Mouse (Mus musculus) adrenal gland, adult 18-20 months (tissue): Measurements from ENCODE around the gene Hoxc5. TPM values are rescaled to one million over a fixed set of nuclear protein-coding genes. Genes with fewer than 3 reads are reported as not detected.
A peak's percentile ranks its signal among the peaks of the same experiment; 100 is the strongest.

Source experiments
- DNase-seq, 2 experiments: peaks; one replicate each; pipeline ENCODE4 v3.0.0; 2021 to 2022; ENCODE audit warnings: low spot score in 2 of 2
- total RNA-seq, 2 experiments: library from RNA; stranded (reverse); gene quantifications; 1 replicate in 1 of 2; 2 replicates in 1 of 2; pipeline ENCODE4 v1.2.3; 2021

Gene Hoxc5
- total RNA-seq, 2 experiments from 2014 or later, result 7.0 to 7.5 TPM

DNA sequence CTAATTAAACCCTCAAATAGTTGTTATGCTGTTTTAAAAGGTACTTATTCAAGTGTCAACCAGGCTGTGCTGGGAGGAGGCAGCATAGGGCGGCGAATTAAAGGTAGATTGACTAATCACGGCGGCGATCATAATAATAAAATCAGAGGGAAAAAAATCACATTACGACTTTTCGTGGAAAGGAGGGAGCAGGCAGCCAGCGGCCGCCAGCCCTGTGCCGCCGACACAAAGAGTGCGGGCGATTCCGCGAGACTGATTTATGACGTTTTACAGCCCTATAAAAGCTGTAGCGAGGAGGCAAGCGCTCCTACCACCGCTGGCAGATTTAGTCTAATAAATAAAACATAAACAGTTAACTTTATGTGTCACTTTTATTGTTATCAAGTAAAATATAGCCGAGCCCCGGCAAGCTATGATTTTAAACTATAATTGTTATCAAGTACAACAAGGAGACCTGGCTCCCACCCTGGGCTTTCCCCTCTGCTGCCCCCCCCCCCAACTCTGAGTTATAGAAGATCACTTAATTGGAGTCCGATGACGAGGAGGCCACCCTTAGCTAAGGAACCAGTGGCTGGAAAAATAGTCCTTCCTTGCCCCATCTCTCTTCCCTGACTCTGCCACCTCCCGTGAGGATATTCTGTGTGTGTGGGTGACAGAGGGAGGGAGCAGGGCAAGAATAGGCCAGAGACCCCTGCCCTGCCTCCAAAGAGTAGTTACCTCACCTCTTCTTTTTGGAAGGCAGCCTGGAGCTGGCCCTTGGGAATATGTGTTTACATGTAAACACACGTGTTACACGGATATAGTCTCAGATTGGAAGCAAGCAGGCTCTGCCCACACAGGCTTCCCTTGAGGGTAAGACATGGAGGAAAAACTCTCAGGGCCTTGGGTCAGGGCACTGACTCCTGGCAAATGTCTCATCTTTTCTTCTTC, 65.7 kb downstream of the Hoxc5 start:
- DNase-seq, result peak in 1 of 2 experiments; percentile 15

DNA sequence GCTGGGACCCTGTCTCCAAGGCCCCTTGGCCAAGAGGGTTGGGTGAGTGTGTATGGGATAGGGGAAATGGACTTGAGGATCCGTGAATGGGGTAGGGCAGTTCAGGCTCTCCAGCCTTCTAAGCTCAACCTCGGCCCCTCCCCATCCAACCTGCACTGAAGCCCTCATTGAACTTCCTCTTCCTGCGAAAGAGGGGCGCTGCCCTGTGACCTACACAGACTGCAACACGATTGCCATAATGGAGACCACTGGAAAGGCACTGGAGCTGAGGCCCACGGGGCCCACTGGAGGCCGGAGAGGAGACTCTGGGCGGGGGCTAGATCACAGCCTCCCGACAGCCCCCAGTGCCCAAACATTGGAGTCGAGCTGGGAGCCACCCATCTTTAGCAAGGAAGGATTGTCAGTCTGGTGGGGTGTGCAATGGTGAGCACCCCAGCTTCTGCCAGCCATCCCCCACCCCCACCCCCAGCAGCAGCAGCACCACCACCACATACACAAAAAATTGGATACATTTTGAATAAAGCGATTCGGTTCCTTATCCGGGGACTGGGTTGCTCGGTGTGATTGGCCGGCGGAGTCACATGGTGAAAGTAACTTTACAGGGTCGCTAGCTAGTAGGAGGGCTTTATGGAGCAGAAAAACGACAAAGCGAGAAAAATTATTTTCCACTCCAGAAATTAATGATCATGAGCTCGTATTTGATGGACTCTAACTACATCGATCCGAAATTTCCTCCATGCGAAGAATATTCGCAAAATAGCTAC, 67.0 kb downstream of the Hoxc5 start:
- DNase-seq, result peak; percentile 19 to 43

DNA sequence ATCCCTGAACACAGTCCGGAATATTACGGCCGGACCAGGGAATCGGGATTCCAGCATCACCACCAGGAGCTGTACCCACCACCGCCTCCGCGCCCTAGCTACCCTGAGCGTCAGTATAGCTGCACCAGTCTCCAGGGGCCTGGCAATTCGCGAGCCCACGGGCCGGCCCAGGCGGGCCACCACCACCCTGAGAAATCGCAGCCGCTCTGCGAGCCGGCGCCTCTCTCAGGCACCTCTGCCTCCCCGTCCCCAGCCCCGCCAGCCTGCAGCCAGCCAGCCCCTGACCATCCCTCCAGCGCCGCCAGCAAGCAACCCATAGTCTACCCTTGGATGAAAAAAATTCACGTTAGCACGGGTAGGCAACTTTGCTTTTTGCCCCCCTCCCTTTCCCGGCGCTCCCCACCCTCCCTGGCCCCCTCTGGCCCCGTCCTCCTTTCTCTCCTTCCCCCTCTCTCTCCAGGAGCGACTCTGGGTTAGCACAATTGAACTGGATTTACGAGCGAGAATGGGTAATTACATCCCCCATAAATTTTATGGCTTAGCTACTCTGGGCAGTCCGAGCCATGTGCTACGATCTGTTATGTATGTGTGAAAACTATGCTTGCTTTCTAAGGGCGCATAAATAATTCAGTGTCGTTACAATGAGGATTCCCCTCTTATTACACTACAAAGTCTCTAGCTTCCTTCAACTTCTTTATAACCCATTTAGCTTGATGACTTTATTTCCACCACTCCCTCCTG, 67.7 kb downstream of the Hoxc5 start:
- DNase-seq, result peak in 1 of 2 experiments; percentile 23

DNA sequence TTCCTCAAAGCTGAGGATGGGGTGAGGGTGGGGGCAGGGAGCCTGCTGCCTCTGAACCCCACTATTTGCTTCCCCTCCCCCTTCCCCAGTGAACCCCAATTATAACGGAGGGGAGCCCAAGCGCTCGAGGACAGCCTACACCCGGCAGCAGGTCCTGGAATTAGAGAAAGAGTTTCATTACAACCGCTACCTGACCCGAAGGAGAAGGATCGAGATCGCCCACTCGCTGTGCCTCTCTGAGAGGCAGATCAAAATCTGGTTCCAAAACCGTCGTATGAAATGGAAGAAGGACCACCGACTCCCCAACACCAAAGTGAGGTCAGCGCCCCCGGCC, 68.3 kb downstream of the Hoxc5 start:
- no peak for DNase-seq

GRCm38 (mm10) chr15:103037579-103037978, 70.3 kb downstream of the Hoxc5 start:
- no peak for DNase-seq

GRCm38 (mm10) chr15:103038701-103039480, 71.6 kb downstream of the Hoxc5 start:
- DNase-seq, result no peak

DNA sequence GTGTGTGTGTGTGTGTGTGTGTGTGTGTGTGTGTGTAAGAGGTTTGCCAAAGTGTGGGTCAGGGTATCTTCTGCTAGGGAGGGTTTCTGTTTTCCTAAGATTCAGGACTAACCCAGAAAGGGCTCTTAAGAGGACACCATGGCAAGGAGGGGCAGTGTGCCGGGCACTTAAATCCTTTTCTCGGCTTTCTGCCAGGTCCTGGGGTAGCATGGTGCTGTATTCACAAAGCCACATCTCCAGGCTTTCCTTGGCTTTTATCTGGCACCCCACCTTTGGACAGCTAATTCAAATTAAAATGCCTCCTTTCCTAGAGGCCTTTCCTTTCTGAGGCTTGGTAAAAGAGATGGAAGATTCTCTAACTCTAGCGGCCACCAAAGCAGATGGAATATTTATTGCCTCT, 72.4 kb downstream of the Hoxc5 start:
- no peak for DNase-seq

- no peak for DNase-seq
These were observed 73.4 kb downstream of the Hoxc5 start for GRCm38 (mm10) chr15:103040601-103041000.

- no peak for DNase-seq
These were observed 74.4 kb downstream of the Hoxc5 start for GRCm38 (mm10) chr15:103041613-103042012.

GRCm38 (mm10) chr15:103042209-103042608, 75.0 kb downstream of the Hoxc5 start:
- no peak for DNase-seq

GRCm38 (mm10) chr15:103051670-103052069, 84.4 kb downstream of the Hoxc5 start:
- no peak for DNase-seq

- DNase-seq, result no peak
These were observed 86.0 kb downstream of the Hoxc5 start for GRCm38 (mm10) chr15:103053210-103053609.

- DNase-seq, result no peak
These were observed 89.2 kb downstream of the Hoxc5 start for GRCm38 (mm10) chr15:103056396-103056795.

DNA sequence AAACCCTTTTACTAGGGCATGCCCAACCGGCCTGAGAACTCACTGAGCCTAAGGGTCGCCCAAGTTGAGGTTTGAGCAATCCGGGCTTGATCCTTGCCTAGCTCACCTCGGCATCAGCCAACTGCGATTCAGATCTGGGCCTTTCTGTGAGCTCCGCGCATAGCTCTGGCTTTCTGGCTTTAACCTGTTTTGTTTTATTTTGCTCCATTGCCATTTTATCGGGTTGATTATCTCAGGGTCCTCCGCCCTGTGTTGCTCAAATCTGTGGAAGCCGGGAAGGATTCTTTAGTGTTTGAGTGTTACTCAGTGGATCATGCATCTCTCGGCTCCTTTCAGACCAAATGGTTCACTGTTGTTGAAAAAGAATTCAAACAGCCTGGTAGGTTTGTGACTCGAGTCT, 91.5 kb downstream of the Hoxc5 start:
- DNase-seq, result peak in 1 of 2 experiments; percentile 9

DNA sequence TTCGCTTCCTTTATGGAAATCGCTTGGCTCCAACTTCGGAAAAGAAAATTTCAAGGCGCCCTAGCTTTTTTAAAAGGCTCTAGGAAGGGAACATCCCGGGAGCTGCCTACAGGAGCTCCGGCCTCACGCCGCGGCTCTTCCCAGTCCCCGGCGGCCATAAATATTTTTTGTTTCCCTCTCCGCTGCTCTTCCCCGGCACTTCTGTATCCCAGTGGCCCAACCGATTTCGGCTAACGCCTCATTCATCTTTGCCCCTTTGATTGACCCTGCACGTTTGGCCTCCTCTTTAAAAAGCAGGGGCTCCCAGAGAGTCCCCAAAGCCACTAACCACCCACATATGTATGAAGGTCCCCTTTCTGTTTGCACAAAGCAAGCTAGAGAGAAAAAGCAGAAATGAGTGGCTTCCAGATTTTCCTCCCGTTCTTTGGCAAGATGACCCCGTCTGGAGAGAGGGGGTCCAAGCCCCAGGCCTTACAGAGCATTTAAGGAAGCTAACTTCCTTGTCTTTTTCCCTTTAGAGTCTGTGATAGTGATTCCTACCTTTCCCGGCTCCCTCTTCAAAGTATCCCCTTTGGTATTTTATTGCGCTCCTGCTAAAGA, 92.2 kb downstream of the Hoxc5 start:
- peak in 1 of 2 experiments; percentile 12 for DNase-seq

GRCm38 (mm10) chr15:103060021-103060340, 92.7 kb downstream of the Hoxc5 start:
- no peak for DNase-seq

- DNase-seq, result peak in 1 of 2 experiments; percentile 25
These were observed 93.3 kb downstream of the Hoxc5 start for GRCm38 (mm10) chr15:103060341-103061130.

DNA sequence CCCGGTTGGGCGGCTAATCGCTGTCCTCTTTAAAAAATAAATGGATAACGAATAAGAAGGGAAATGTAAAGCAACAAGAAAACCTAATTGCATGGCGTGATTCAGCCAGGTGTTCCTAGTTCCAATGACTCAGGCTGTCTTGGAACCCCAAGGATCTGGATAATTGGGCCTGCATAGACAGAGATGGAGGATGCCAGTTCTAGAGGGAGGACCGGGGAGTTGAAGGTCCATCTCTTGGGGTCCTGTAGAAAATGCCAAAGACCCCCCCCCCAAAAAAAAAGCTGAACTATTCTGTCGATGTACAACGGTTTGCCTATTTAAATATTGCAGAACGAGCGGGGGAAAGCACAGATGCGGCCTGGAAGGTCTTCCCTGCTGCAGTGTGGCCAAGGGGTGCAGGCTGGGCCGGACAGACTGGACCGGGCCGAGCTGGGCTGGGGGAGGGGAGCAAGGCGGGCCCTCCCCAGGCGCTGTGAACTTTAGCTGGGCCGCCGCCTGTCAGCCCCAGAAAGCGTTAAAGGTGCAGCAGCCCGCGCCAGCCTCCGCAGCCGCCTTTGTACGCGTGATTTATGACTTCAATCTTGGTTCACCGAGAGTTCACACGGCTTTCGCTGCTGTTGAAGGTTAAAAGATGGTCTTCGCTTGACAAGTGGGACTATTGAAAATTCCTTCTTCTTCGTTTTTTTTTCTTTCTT, 94.0 kb downstream of the Hoxc5 start:
- peak; percentile 36 to 53 for DNase-seq

DNA sequence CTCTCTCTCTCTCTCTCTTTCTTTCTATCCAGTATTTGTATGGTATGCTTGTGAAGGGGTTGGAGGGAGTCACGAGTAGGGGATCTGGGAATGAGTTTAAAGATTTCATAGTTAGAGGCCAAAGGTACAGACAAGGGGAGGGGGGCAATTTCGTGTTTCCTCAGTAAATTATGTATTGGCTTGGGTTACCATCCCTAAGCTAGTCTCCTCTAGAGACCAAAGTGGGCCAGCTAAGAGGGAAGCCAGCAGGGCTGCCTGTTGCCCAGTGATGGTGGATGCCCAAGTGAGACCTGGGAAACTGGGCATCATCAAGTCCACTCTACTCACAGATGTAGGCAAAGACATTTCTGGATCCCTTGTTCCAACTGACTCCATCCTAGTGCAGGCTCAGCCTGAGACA, 94.7 kb downstream of the Hoxc5 start:
- DNase-seq, result no peak
